Mouse (Mus musculus) midbrain, embryonic 15.5 days (tissue): ENCODE data around the gene Pde4d. TPM values are rescaled to one million over a fixed set of nuclear protein-coding genes. Genes with fewer than 3 reads are reported as not detected.

Experiments
- ATAC-seq: fragments of 200-750 bp; cut with Nextera tagmentation; replicated peaks from 2 replicates; pipeline ENCODE4 v1.8.0; 2017; ENCODE audit warnings: moderate TSS enrichment
- H3K27ac ChIP-seq: fragments of 300-500 bp; sonication (generic); 2 replicates; pipeline ENCODE4 v1.5.1; 2015; ENCODE audit warnings: mild to moderate bottlenecking, inconsistent platforms
- H3K27me3 ChIP-seq: fragments of 300-500 bp; sonication (generic); replicated peaks from 2 replicates; pipeline ENCODE4 v1.6.1; 2015; ENCODE audit warnings: inconsistent platforms
- H3K36me3 ChIP-seq: fragments of 300-500 bp; sonication (generic); replicated peaks from 2 replicates; pipeline ENCODE4 v1.6.1; 2015; ENCODE audit warnings: inconsistent platforms
- H3K4me1 ChIP-seq: fragments of 300-500 bp; sonication (generic); 2 replicates; pipeline ENCODE4 v1.6.1; 2015; ENCODE audit warnings: inconsistent platforms
- H3K4me2 ChIP-seq: fragments of 300-500 bp; sonication (generic); 2 replicates; pipeline ENCODE4 v1.6.1; 2015; ENCODE audit warnings: inconsistent platforms, mild to moderate bottlenecking, moderate library complexity
- H3K4me3 ChIP-seq: fragments of 300-500 bp; sonication (generic); 2 replicates; pipeline ENCODE4 v1.5.1; 2015; ENCODE audit warnings: mild to moderate bottlenecking, inconsistent platforms
- H3K9ac ChIP-seq: fragments of 300-500 bp; sonication (generic); 2 replicates; pipeline ENCODE4 v1.6.1; 2015; ENCODE audit warnings: mild to moderate bottlenecking, inconsistent platforms
- H3K9me3 ChIP-seq: fragments of 300-500 bp; sonication (generic); 2 replicates; pipeline ENCODE4 v1.6.1; 2016; ENCODE audit warnings: inconsistent platforms
- WGBS: fragments of 180-500 bp; shearing (Covaris S2); methylation state at CpG from one replicate; pipeline ENCODE4 v1.1.7; 2015; ENCODE audit warnings: mixed read lengths; 5-methylcytosine and 5-hydroxymethylcytosine counted together
- polyA plus RNA-seq: library from polyadenylated mRNA; unstranded; fragments of >200 nt; fragmentation: Nextera tagmentation; extraction: Ambion mirVana; gene quantifications from 2 replicates; pipeline ENCODE4 v1.2.1, GENCODE M21; 2015

Pde4d gene
- polyA plus RNA-seq, 1 experiment from 2014 or later, result 27.1 TPM

GRCm38 (mm10) chr13:109692851-109693250 lies 1243.1 kb downstream of the Pde4d start:
- Histone ChIP-seq H3K9ac (no peak overlapping the region), H3K27ac (no peak overlapping the region), H3K9me3 (no peaks in the 10 kb centered on the region), H3K36me3 (no peaks in the 10 kb centered on the region), H3K4me3 (no peak overlapping the region), H3K27me3 (no peaks in the 10 kb centered on the region), H3K4me1 (peaks cover 6% of the 10 kb centered on the region; the same call in 1 of the 2 replicates), H3K4me2 (no peak overlapping the region)
- WGBS, result 74% methylated on average over 3 of the region's 3 CpGs
- ATAC-seq, result no peak

- 86% methylated on average over 2 of the region's 2 CpGs for WGBS
- no peak overlapping the region for H3K4me3 ChIP-seq
- peaks cover 6% of the 10 kb centered on the region; the same call in 1 of the 2 replicates for H3K4me1 ChIP-seq
- no peak for ATAC-seq
- H3K9ac ChIP-seq, result no peak overlapping the region
- H3K27me3 ChIP-seq, result no peaks in the 10 kb centered on the region
- no peak overlapping the region for H3K27ac ChIP-seq
- H3K36me3 ChIP-seq, result no peaks in the 10 kb centered on the region
- H3K9me3 ChIP-seq, result no peaks in the 10 kb centered on the region
- no peak overlapping the region for H3K4me2 ChIP-seq
Measured at GRCm38 (mm10) chr13:109693769-109694168, 1244.0 kb downstream of the Pde4d start.

GRCm38 (mm10) chr13:109694293-109694692 lies 1244.5 kb downstream of the Pde4d start:
- H3K9ac ChIP-seq, result no peak overlapping the region
- no peak overlapping the region for H3K27ac ChIP-seq
- no peaks in the 10 kb centered on the region for H3K27me3 ChIP-seq
- no peak overlapping the region for H3K4me2 ChIP-seq
- H3K36me3 ChIP-seq, result no peaks in the 10 kb centered on the region
- ATAC-seq, result no peak
- H3K4me1 ChIP-seq, result peaks cover 6% of the 10 kb centered on the region; the same call in 1 of the 2 replicates
- 62% methylated on average over 2 of the region's 2 CpGs for WGBS
- no peaks in the 10 kb centered on the region for H3K9me3 ChIP-seq
- no peak overlapping the region for H3K4me3 ChIP-seq

- H3K9me3 ChIP-seq, result no peaks in the 10 kb centered on the region
- H3K9ac ChIP-seq, result no peak overlapping the region
- no peak overlapping the region for H3K27ac ChIP-seq
- no peak overlapping the region for H3K4me2 ChIP-seq
- peaks cover 6% of the 10 kb centered on the region; the same call in 1 of the 2 replicates for H3K4me1 ChIP-seq
- 83% methylated on average over 6 of the region's 6 CpGs for WGBS
- ATAC-seq, result no peak
- no peaks in the 10 kb centered on the region for H3K36me3 ChIP-seq
- no peaks in the 10 kb centered on the region for H3K27me3 ChIP-seq
- H3K4me3 ChIP-seq, result no peak overlapping the region
Measured at GRCm38 (mm10) chr13:109695098-109695497, 1245.3 kb downstream of the Pde4d start.

GRCm38 (mm10) chr13:109706141-109706540 lies 1256.4 kb downstream of the Pde4d start:
- ATAC-seq, result no peak
- no peaks in the 10 kb centered on the region for H3K9me3 ChIP-seq

GRCm38 (mm10) chr13:109706579-109706978 lies 1256.8 kb downstream of the Pde4d start:
- Histone ChIP-seq H3K9ac (no peak overlapping the region), H3K27ac (no peak overlapping the region), H3K4me3 (no peak overlapping the region), H3K4me1 (peaks cover 7% of the 10 kb centered on the region), H3K4me2 (no peak overlapping the region), H3K9me3 (no peaks in the 10 kb centered on the region), H3K27me3 (no peaks in the 10 kb centered on the region), H3K36me3 (no peaks in the 10 kb centered on the region)
- 43% methylated on average over 5 of the region's 5 CpGs for WGBS
- no peak for ATAC-seq

More at GRCm38 (mm10) chr13:109706141-109706540, 1256.4 kb downstream of the Pde4d start:
- 32% methylated on average over 2 of the region's 2 CpGs for WGBS
- Histone ChIP-seq H3K27me3 (no peaks in the 10 kb centered on the region), H3K4me2 (no peak overlapping the region), H3K36me3 (no peaks in the 10 kb centered on the region), H3K4me1 (peaks cover 7% of the 10 kb centered on the region), H3K9ac (no peak overlapping the region), H3K4me3 (no peak overlapping the region), H3K27ac (no peak overlapping the region)

GRCm38 (mm10) chr13:109707154-109707553 lies 1257.4 kb downstream of the Pde4d start:
- 83% methylated on average over 4 of the region's 4 CpGs for WGBS
- no peaks in the 10 kb centered on the region for H3K36me3 ChIP-seq
- peaks cover 7% of the 10 kb centered on the region for H3K4me1 ChIP-seq
- no peak overlapping the region for H3K4me2 ChIP-seq
- no peaks in the 10 kb centered on the region for H3K27me3 ChIP-seq
- no peak overlapping the region for H3K4me3 ChIP-seq
- no peaks in the 10 kb centered on the region for H3K9me3 ChIP-seq
- ATAC-seq, result no peak
- H3K27ac ChIP-seq, result no peak overlapping the region
- no peak overlapping the region for H3K9ac ChIP-seq

GRCm38 (mm10) chr13:109708326-109708725 lies 1258.6 kb downstream of the Pde4d start:
- H3K27me3 ChIP-seq, result no peaks in the 10 kb centered on the region
- H3K4me3 ChIP-seq, result no peak overlapping the region
- no peak overlapping the region for H3K9ac ChIP-seq
- H3K9me3 ChIP-seq, result no peaks in the 10 kb centered on the region
- 77% methylated on average over 2 of the region's 2 CpGs for WGBS
- H3K27ac ChIP-seq, result no peak overlapping the region
- no peaks in the 10 kb centered on the region for H3K36me3 ChIP-seq
- no peak for ATAC-seq
- H3K4me2 ChIP-seq, result no peak overlapping the region
- peaks cover 7% of the 10 kb centered on the region for H3K4me1 ChIP-seq

- Histone ChIP-seq H3K4me3 (no peak overlapping the region), H3K27ac (no peak overlapping the region), H3K9me3 (no peaks in the 10 kb centered on the region), H3K4me1 (no peaks in the 10 kb centered on the region), H3K27me3 (no peaks in the 10 kb centered on the region), H3K4me2 (no peak overlapping the region), H3K36me3 (no peaks in the 10 kb centered on the region), H3K9ac (no peak overlapping the region)
- 90% methylated on average over 2 of the region's 2 CpGs for WGBS
- no peak for ATAC-seq
Measured at GRCm38 (mm10) chr13:109714581-109714980, 1264.8 kb downstream of the Pde4d start.

- Histone ChIP-seq H3K4me3 (no peak overlapping the region), H3K27ac (no peak overlapping the region), H3K4me1 (no peaks in the 10 kb centered on the region), H3K36me3 (no peaks in the 10 kb centered on the region), H3K4me2 (no peak overlapping the region), H3K27me3 (no peaks in the 10 kb centered on the region), H3K9me3 (no peaks in the 10 kb centered on the region), H3K9ac (no peak overlapping the region)
- 70% methylated on average over 1 of the region's 1 CpGs for WGBS
- ATAC-seq, result no peak
Measured at GRCm38 (mm10) chr13:109715321-109715720, 1265.6 kb downstream of the Pde4d start.

GRCm38 (mm10) chr13:109720127-109720713 lies 1270.5 kb downstream of the Pde4d start:
- H3K9ac ChIP-seq, result no peak overlapping the region
- ATAC-seq, result no peak
- H3K27ac ChIP-seq, result no peak overlapping the region
- H3K27me3 ChIP-seq, result no peaks in the 10 kb centered on the region
- no peaks in the 10 kb centered on the region for H3K36me3 ChIP-seq
- WGBS, result 85% methylated on average over 2 of the region's 2 CpGs
- no peak overlapping the region for H3K4me2 ChIP-seq
- no peaks in the 10 kb centered on the region for H3K9me3 ChIP-seq
- no peaks in the 10 kb centered on the region for H3K4me1 ChIP-seq
- no peak overlapping the region for H3K4me3 ChIP-seq

- no peaks in the 10 kb centered on the region for H3K9me3 ChIP-seq
- no peaks in the 10 kb centered on the region for H3K36me3 ChIP-seq
- H3K4me2 ChIP-seq, result no peak overlapping the region
- 93% methylated on average over 6 of the region's 6 CpGs for WGBS
- H3K9ac ChIP-seq, result no peak overlapping the region
- no peak overlapping the region for H3K27ac ChIP-seq
- H3K27me3 ChIP-seq, result no peaks in the 10 kb centered on the region
- H3K4me1 ChIP-seq, result no peaks in the 10 kb centered on the region
- ATAC-seq, result no peak
- no peak overlapping the region for H3K4me3 ChIP-seq
Measured at GRCm38 (mm10) chr13:109722237-109723119, 1272.7 kb downstream of the Pde4d start.
